Mouse (Mus musculus): ENCODE results near the gene P3h3. TPM values are rescaled to one million over a fixed set of nuclear protein-coding genes. Genes with fewer than 3 reads are reported as not detected.
"Not testable (repeated sequence)": the region's sequence is repeated elsewhere in the genome, so short reads cannot be mapped to it uniquely, and the experiment has no call there.

P3h3 gene
- total RNA-seq, 2 experiments from 2014 or later = 27.1 to 27.3 TPM

DNA sequence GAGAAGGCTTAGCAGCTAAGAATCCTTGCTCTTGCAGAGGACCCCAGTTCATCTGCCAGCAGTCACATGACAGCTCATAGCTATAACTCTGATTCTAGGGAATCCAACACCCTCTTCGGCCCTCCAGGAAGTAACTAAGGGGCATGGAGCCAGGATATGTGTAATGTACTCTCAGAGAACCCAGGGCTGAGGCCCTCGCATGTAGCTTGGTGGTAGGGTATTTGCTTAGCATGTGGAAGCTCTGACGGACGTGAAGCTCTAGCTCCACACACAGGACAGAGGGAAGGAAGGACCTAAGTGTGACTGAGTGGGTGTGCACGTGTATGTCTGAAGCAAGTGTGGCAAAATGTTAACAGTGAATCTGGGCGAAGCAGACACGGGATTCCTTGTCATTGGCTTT is 21.1 kb downstream of the P3h3 start:
- DNase-seq = no peak
- intact Hi-C loops (cut with DNase I) = no loop called here

DNA sequence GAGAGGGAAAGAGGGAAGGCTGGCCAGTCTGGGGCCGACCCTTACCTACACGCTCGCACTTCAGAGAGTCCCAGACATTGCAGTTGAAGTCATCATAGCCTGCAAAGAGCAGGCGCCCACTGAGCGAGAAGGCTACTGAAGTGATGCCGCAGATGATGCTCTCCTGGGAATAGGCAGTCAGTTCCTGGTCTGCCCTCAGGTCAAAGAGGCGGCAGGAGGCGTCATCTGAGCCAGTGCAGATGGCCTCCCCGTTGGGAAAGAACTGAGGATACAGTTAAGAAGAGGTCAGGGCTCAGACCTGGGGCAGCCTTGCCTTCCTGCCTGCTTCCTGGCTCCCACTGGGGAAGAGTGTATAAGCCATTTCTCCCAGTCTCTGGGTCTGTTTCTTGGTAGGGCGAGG is 22.0 kb downstream of the P3h3 start:
- intact Hi-C loops (cut with DNase I) = no loop called here
- DNase-seq = no peak

DNA sequence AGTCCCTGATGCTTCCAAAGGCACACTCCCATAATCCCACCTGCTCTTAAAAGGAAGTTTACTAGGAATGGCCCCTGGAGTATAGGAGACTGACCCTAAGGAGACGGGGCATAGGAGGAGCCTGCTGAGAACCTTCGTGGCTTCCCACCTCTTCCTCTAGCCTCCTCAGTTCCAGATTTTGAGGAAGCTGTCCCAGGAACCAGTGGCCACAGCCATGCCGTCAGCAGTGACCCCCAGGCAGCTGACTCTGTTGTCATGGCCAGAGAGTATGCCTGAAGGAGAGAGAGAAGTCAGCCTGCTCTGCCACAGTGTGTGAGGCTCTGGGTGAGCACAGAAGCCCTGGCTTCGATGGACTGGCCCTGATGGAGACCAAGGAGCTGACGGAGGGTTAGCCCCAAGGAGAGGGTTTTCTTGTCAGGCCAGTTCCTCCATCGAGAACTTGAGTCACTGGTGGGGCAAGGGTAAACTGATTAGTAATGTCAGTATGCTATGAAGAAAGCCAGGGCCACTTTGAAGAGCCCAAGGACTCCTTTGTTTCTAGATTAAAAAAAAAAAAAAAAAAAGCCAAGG is 23.0 kb downstream of the P3h3 start:
- no peak for DNase-seq
- intact Hi-C loops (cut with DNase I) = no loop called here

DNA sequence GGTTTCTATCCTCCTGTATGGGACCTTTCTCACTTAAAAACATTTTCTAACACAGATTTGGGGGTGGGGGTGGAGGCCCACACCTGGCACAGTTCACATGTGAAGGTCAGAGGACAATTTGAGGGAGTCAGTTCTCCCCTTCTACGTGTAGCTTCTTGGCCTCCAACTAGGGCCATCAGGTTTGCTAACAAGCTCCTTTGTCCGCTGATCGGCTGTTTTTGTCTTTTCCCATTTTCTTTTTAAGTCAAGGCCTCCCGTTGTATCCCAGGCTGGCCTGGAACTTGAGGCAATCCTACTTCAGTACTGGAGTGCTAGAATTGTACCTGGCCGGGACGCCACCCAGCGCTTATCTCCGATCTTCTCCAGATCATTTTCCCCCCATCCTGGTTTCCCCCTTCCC is 25.9 kb downstream of the P3h3 start:
- DNase-seq = no peak
- intact Hi-C loops (cut with DNase I) = no loop called here

DNA sequence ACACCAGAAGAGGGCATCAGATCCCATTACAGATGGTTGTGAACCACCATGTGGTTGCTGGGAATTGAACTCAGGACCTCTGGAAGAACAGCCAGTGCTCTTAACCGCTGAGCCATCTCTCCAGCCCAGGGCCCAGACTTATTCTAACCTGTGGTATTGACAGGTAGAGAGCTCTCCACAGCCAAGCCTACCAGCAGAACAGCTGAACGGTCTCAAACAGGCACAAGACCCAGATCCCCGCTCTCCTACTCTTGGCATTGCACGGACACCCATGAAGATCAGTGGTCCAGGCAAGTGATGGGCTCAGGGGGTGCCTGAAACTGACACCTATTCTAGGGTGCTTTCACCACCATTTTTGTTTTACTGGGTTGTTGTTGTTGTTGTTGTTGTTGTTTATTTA is 26.4 kb downstream of the P3h3 start:
- DNase-seq; intact Hi-C loops (cut with DNase I): not testable (repeated sequence)

DNA sequence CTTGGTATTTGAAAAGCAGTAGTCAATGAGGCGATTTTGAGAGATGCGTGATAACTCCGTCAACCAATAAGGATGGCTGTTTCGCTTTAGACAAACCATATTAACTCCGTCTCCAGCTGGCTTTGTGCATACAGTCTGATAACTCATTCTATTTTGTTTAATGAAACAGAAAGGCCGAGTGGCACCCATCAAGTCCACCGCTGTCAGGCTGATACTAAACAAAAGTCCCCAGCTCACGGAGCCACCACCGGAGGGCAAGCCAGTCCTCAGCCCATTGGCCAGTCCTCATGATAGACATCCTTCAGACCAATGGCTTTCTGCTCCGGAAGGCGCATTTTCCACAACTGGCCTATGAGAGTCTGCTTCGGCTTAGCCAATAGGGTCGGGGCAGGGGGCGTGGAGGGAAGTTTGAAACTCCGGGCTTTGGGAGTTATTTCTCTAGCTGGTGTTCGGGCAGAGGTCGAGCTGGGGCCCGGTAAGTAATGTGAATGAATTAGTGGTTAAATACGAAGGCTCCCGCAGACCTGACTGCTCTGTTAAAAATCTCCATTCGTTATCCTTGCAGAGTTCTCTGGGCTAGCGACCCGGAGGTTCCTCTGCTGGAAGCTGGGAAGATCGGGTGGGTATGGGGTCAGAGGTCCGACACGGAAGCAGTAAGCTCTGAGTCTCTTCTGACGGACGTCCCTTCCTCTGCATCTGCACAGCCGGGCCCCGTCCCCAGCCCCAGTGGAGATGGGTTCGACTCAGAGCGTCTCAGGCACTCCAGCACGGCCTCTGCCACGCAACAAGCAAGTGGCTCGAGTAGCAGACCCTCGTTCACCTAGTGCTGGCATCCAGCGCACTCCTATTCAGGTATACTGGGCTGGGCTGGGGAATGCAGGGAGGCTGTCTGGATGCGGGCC is 27.5 kb downstream of the P3h3 start:
- intact Hi-C loops (cut with DNase I) = no loop called here
- peak; percentile 96 to 97 for DNase-seq

DNA sequence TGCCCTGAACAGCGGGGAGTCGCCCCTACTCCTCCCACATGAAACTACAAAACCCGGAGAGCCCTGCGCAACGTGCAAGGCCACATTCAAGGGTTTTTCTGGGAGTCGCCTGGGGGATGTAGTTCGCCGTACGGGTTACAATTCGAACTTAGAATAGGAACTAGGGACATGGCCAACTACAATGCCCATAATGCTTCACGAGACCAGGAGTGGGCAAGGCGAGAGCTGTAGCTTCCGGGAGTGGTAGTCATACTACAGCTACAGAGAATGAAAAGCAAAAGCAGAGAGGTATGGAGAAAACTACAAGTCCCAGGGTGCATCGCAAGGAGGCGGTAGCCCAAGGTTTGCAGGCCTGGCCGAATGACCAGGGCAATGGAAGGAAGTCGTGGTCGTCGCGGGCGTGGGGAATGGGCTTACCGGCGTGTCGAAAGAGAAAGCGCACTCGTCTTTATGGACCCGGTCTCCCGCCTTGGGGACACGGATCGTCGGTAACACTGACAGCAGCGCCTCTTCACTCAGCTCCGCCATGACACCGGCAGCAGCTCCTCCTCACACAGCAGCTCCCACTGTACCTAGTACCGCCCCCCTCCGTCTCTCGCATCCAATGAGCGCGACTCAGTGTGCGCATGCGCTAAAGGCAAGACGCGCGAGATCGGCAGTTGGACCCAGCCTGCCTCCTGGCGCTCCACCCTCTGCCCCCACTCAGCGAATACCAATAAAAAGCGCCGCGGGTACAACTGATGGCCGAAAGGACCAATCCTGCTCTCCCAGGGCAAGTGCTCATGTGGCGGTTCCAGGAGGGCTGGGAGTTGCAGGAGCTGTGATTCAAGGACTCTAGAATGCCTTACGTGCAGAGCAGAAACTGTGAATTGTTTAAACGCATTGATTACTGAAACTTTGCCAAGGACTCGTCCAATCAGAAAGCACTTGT is 28.4 kb downstream of the P3h3 start, which contains the start of the genes Usp5 and Cdca3:
TSS of gene Usp5 (minus strand) at position 617 of the 931 bp plus-strand sequence.
TSS of gene Cdca3 (plus strand) at position 680 of the 931 bp plus-strand sequence.
- peak; percentile 99 for DNase-seq
- intact Hi-C loops (cut with DNase I) = loop anchor here (1.0 kb wide), 1 partner anchor 15 kb away; the partner anchor contains the start of gene Tpi1

DNA sequence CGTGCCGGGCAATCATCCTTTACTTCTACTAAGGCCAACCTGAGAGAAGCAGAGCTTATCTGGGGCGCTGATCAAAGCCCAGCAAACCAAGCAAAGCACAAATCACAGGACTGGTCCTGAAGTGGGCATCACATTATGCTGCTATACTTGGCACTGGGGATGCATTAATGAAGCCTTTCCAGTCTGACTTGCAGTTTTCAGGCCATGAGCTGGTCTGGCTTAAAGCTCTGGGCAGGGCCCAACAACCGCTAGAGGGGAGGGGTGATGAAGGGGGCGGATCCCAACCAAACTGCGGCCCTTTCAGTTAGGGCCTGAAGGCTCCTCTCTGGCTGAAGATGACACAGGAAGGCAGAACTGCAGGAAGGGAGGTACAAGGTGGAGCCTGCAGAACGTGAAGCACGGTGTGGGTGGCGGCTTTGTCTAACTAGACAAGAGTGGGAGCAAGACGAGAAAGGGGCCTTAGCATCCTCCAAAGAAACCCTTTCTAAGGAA is 29.4 kb downstream of the P3h3 start:
- DNase-seq = peak; percentile 43 to 51
- intact Hi-C loops (cut with DNase I) = loop anchor here (1.0 kb wide), 1 partner anchor 14 kb away; the partner anchor contains the start of gene Tpi1

DNA sequence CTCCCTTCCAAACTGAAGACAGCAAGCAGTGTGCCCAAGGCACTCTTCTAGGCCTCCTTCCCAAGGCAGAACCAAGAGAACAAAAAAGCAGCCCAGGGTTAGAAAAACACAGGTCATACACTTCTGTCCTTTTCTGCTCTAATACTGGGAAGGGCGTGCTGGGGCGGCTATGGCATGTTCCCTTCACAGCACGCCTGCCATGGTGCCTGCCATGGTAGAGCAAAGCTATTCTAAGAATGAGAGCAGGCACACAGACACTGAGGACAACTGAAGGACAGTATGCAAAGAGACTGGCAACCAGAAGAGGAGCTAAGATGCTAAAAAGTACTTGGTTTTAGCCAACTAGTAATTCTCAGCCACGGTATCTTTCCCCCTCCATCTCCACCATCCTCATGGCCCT is 35.5 kb downstream of the P3h3 start:
- no peak for DNase-seq
- intact Hi-C loops (cut with DNase I) = no loop called here

DNA sequence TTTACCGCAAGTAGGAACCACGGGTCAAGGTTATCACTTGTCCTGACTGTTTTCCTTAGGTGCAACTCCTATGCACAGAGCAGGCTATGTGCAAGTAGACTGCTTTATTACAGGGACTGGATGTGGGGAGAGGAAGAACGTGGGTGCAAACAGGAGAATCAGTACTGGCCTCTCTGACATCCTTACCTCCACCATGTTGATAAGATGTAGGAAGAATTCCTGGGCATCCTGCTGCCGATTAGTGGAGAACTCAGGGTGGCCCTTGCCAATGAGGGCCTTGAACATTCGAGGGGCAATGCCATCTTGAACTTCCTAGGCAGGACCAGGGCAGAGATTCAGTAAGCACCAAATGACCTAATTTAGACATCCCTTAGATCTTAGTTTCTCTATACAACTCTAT is 36.7 kb downstream of the P3h3 start:
- intact Hi-C loops (cut with DNase I) = no loop called here
- no peak for DNase-seq

DNA sequence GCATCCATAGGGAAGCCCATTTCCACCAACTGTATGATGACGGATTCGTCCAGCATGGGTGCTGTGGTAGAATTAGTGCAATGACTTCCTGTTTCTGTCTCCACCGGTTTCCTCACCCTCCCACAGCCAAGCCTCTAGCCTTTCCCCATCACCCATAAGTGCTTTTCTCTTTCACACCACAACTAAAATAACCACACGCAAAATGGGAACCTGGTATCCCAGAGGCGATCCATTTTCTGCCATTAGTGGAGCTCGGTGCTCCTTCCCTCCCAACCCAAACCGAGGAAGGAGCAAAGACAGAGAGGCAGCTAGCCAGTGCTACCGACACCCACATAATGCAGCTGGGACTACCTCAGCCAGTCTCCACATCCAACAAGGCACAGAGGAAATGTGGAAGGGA is 39.6 kb downstream of the P3h3 start:
- intact Hi-C loops (cut with DNase I) = no loop called here
- DNase-seq = no peak

DNA sequence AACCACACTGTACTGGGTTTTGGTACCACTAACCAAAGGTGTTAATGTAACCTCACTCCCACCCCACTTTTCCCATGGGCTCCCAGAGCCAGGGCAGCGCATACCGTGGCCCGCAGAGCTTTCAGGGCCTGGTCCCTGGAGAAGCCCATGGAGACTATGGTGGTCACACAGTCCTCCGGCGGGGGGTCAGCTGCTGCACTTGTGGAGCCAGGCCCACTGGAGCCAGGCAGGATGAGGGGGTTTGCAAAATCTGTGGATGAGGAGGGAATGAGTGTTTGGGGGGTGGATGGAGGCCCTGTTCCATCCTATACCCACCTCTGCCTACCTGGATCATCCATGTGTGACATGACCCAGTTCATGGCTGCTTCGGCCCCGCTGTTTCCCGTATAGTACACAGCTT is 40.0 kb downstream of the P3h3 start:
- no peak for DNase-seq
- intact Hi-C loops (cut with DNase I) = no loop called here

DNA sequence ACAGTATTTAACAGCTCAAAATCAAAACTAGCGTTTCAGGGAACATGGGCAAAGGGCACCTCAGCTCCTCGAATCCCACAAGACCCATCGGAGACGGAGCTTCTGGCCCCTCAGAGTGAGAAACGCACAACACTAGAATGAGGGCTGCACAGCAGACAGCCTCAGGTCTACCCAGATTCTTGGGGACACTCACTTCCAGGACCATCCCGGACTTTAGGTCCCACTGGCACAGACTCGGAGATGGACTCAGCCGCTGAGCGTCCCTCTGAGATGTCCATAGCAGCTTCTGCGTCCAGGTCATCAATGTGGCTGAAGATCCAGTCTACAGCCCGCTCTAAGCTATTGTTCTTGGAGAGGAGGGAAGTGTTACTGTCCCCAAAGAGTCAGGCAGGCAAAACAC is 40.4 kb downstream of the P3h3 start:
- intact Hi-C loops (cut with DNase I) = no loop called here
- no peak for DNase-seq

DNA sequence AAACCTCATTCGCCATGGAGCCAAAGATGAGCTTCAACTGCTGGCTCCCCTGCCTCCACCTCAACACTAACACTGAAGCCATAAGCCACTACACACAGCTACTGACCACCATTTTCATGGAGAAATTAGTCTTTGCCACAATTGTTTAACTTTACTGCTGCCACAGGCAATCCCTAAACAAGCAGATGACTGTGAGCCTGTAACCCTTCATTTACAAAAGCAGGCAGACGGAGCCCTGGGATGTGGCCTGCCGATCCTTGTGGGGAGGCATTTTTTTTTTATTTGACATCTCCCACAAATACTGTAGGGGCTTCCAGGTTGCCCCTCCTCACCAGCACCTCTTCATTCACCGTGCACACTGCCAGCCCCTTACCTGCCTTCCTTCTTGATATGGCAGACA is 40.9 kb downstream of the P3h3 start:
- DNase-seq = no peak
- intact Hi-C loops (cut with DNase I) = no loop called here

DNA sequence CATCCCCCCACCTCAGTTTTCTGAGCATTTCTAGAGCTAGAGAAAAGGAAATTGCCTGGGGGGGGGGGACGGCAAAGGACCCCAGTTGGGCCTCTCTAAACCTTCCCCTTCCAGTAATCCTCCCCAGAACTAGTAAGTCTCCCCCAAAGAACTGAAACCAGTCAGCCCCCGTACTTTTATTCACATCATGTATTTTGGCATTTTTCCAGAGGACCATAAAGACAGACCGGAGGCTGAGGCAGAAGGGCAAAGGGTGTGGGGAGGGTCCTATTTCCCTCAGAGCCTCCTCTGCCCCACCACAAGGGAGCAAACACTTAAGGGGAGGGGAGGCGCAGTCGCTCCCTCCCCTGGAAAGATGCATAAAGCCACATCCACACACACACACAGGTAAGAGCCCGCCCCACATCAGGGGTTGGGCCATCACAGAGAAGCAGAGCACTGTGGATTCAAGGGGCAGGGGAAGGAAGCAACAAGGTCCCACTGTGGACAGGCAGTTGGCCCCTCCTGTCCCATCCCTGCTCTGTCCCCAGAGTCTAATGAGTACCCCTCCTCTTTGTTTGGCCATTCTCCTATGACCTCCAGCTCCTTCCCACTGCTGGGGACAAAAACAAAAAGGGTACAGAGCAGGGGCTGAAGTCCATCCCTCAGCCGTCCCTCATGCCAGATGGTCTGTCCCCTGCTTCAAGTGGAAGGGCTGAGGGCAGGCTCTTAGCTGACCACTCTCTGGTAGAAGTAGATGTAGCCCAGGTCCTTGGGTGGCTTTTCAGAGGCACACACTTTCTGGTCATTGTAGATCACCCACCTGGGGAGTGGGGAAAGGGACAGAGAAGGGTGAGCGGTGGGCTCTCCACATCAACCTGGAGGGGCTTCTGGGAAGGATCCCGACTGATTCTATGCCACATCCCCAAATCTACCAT is 42.4 kb downstream of the P3h3 start:
- DNase-seq = no peak
- intact Hi-C loops (cut with DNase I) = loop anchor here (1.0 kb wide), 1 partner anchor 13 kb away; no protein-coding TSS in a partner anchor

DNA sequence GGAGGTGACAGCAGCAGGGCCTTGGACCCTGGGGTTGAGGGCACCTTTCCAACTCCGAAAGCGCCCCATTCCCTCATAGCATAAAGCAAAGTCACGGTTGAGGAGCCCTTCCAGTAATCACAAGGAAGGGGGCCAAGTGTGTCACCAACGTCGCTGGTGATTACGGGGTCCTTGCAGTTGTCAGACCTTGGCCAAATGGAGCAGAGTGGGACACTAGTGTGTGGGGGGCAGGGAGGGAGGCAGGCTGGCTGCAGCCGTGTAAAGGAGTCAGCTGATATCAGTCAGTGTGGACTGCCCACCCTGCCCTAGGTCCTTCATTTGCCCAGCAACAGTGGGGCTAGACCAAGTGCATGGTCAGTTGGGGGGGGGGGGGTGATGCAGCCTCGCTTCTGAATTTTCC is 43.1 kb downstream of the P3h3 start:
- no peak for DNase-seq

DNA sequence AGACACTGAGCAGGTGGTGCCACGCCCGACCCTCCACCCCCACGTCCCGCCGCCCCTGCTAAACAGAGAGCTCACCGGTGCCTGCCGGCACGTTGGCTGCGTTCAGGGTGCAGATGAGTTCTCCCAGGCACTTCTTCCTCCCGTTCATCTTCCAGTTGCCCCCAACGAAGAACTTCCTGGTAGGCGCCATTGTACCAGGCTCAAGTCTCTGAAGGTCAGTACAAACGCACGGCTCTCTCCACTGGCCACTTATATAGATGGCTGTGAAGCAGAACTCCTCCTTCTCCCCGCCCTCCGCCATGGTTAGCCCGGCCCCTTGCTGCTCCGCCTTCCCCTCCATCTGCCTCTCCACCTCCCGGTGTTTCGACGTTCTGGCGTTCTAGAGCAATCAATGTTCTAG is 43.6 kb downstream of the P3h3 start, which contains the start of gene Tpi1:
TSS of gene Tpi1 (minus strand) at position 364 of the 400 bp plus-strand sequence.
- intact Hi-C loops (cut with DNase I) = loop anchor here (1.0 kb wide), 1 partner anchor 14 kb away; no protein-coding TSS in a partner anchor
- DNase-seq = peak; percentile 93 to 95

More for the DNA sequence above, 43.1 kb downstream of the P3h3 start:
- intact Hi-C loops (cut with DNase I) = loop anchor here (1.0 kb wide), 1 partner anchor 14 kb away; no protein-coding TSS in a partner anchor

DNA sequence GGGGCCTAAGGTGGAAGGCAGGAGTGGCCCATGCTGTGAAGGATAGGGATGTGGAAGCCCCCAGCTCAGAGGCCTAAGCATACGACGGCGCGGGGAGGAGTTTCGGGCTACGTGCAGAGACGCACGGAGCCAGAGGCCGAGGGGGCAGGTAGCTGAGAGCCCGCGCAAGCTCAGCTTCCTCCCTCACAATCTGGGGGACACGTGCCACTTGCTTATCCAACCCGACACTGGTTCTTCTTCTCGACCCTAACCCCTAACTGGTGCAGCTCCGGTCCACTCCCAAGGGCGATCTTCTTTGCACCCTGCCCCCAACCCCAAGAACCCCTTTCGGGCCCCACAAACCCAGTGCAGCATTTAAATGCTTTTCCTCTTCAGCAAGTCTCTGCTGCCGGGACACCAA is 44.1 kb downstream of the P3h3 start:
- DNase-seq = peak; percentile 79
- intact Hi-C loops (cut with DNase I) = no loop called here

DNA sequence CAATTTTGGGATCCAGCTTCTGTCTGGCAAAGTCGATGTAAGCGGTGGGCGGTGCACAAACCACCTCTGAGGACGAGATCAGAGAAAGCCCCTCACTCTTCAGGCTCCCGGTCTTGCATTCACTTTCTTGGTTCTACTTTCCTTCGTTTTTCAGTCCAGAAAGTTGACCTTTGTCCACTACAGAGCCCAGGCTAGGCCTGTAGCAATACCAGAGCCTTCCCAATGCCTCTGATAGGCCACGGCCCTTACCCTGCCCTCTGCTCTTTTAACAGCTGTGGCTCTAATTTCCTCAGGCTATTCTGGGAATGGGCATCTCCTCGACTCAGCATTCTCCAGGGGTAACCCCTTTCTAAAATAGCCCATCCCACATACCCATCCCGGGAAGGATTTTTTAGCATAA is 44.7 kb downstream of the P3h3 start:
- intact Hi-C loops (cut with DNase I) = no loop called here
- DNase-seq = peak in 1 of 2 experiments; percentile 26

All from heart, postnatal 10 days (tissue).